Mouse (Mus musculus): ENCODE measurements around the gene Cd79b.

Gene Cd79b

DNA sequence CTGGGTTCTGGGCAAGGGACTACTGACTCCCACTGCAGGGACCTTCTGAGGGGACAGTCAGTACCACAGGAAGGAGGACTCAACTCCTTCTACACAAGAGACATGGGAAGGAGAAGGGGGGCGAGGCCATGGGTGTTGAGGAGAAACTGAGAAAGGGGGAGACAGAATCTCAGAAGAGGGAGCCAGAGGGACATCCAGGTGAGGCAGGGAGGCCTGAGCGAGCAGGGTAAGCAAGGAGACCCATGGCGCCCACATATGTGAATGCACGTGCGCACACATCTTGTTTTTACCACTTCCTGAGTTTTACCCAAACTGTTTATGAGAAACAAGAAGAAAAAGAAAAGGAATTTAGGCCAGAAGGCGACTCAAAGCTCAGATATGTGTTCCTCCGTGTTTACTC is 3.2 kb upstream of the Cd79b start:
- no peak for DNase-seq

DNA sequence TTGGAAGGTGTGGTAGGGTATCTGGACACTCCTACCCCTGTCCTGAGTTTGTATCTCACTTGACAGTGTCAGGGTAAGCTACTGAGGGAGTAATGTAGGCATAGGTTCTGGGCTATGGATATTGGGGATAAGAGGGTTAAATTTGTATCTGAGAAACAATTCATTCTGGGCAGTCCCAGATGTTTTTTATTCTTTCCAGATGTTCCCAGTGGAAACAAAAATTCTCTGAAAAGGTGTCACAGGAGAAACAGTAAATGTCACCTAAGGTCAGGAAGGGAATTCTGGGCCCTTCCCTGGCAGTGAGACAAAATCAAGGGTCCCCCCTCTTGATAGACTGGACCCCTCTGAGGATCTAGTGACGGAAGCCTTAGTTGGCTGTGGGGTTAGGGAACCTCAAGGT is 1.9 kb upstream of the Cd79b start:
- DNase-seq = no peak

DNA sequence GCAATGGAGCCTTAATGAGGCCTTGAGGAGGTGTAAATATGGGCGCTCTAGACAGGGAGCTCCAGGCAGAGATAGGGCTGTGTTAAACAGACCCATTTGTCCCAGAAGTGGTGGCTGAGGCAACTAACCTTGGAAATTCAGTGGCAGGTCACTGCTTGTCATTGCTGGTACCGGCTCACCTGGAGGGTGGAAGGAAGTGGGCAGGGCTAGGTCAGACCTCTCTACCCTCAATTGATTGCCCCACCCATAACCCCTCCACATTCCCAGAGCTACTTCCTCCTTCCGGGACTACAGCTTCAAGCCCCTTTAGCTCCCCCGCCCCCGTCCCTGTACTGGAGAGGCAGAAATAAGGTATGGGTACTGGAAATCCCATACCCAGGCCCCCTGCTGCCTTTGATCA is 1.0 kb downstream of the Cd79b start:
- no peak for DNase-seq

DNA sequence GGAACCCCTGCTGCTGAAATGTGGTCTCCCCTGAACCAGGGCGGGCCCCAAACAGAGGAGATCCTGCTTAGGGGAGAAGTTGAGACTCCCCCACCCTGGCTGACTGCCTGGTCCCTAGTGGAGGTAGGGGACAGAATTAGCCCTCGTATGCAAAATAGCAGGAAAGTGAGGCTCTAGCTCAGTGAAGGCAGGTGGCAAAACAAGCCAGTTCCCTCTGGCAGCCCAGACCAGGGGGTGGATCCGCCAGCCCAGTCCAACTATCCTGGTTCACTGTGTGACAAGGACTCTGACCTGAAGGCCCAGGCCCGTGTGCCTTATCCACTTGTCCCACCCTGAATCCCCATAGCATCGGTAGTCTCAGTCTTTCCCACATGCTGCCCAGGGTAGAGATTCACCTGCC is 4.4 kb downstream of the Cd79b start:
- no peak for DNase-seq

DNA sequence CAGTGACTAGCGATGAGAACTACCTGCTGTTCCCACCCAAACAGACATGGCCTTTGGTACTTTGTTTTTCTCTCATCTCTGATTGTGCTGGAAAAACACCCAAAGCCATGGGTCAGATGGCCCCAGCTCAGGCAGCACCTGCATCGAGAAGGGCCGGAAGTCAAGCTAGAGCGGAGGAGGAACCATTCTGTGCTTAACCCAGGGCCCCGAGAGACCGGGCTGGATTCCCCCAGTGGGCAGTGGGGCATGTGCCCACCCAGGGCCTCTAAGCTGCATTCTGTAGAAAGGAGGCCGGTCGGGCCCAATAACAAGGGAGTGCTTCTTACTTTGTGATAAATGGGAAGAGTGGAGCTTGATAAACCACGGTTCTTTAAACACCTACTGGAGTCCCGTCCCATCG is 6.4 kb downstream of the Cd79b start:
- DNase-seq = no peak

DNA sequence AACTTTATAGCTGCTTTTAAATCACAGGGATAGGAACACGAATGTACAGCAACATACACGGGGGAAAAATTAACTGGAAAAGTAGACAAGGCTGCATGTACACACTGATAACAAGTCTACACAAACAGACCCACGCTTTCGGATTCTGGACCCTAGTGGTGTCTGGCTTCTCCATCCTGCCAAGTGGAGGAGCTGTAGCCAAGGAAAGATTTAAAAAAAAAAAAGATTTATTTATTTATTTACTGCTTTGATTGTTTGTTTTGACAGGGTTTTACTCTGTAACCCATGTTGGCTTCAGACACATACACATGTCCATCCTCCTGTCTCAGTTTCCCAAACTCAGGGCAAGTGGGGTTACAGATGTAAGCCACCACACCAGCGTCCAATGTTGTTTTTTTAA is 7.1 kb downstream of the Cd79b start:
- no peak for DNase-seq

DNA sequence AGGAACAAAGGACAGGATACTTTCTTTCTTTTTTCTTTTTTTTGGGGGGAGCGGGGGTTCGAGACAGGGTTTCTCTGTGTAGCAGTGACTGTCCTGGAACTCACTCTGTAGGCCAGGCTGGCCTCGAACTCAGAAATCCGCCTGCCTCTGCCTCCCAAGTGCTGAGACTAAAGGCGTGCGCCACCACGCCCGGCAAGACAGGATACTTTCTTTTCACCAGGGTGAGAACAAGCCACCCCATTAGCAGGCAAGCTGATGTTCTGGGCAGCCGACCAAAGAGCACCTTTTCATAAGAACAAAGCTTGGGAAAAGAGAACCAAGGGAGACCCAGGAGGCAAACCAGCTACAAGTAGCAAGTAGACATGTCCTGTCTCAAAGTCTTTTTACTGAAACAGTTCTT is 7.8 kb downstream of the Cd79b start:
- DNase-seq = no peak

DNA sequence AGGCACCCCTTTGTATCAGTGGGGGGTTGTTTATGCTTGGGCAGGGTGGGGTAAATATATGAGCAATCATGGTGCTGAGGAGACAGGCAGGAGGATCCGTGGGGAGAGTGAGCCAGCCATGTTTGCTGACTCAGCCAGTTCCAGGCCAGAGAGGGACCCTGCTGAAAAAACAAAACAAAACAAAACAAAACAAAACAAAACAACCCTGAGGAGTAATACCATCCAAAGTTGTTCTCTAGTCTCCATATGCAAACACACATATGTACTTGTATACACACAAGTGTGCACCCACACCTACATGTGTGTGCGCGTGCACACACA is 8.5 kb downstream of the Cd79b start:
- DNase-seq = no peak

DNA sequence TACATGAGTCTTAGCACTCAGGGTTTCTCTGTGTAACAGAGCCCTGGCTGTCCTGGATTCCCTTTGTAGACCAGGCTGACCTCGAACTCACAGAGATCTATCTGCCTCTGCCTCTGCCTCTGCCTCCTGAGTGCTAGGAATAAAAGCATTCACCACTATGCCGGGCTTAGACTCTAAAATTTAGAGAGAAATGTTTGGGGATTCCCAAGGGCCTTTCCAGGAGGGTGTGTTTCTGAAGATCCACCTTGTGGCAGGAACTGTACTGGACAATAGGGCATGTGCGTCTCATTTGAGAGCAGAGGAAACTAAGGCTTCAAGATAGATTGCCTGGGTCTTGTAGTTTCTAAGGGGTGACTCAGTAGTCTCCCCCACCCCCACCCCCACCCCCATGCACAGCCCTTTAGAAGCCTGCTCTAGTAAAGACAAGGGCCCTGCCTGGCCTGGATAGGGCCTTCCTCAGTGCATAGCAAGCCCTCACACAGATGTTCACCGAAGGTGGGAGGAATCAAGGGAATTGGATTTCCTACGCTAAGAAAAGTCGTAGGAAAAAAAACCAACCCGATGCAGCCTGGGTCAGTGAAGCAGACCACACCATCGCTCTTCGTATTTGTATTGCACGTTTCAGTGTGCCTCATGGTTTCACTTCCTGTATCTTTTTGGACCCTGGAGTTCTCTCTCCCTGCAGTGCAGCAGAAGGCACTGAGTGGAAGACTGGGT is 9.1 kb downstream of the Cd79b start:
- no peak for DNase-seq

DNA sequence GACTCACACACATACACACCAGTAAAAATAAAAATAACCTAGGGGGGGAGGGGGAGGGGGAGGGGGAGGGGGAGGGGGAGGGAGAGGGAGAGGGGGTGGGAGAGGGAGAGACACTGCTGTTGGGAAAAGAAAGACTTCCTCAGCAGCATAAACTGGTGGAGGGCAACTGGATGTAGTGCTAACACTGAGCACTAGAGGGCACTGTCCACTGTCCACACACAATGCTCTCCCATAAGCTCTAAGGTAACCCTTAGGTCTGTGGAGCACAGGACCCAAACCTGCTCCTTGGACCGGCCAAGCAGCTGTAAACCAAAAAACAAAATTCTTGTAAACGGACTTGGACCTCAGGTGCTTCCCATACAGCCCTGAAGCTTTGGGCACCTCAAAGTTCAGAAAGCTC is 11.9 kb downstream of the Cd79b start:
- DNase-seq = peak; percentile 12

DNA sequence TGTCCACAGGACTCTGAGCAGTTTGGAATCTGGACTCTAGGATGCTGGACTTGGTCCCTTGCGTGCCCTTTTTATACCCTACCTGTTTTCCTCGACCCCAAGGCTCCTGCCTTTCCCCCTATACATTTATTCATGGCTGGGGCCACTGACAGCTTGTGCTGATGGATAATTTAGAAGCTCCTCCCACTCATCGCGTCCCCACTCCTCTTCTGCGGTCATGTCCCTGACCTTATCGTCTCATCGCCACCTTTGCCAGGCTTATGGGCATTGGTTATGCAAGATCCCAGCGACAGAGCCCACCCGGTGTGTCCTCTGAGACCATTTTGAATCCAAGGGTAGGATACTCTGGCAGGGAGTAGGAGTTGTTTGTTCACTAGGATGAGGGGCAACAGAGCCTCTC is 12.8 kb downstream of the Cd79b start, which contains the start of gene Gh:
Gh (minus strand) TSS at position 101 of the 400 bp plus-strand sequence.
- DNase-seq = no peak

DNA sequence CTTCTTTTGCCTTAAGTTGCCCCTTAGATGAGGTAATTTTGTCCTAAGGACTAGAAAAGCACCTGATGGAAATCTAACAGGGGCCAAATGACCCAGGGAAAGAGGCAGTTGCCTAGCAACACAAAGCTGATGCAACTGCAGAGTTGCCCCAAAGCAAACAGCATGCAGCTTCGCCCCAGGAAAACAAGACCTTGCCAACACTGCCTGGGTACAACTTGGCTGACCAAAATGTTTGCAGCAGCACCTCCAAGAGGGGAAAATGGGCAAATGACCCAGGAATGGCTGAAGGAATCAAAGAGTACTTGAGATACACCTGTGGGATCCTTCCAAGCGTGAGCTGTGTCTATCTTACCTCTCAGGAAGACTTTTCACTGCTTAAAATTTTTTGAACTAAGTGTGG is 22.7 kb downstream of the Cd79b start:
- DNase-seq = no peak

DNA sequence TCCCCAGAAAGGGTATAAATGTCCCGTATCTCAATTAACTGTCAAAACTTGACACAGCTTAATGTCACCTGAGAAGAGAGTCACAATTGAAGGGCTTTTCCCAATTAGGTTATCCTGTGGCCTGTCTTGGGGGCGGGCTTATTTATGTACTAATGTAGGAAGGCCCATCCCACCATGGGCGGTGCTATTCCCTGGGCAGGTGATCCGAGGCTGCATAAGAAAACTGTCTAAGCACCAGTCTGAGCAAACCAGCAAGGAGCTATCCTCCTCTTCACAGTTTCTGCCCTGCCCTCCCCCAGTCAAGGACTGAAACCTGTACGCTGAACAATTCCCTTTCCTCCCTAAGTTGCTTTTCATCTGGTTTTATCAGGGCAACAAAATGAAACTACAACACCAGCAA is 24.2 kb downstream of the Cd79b start:
- DNase-seq = no peak

DNA sequence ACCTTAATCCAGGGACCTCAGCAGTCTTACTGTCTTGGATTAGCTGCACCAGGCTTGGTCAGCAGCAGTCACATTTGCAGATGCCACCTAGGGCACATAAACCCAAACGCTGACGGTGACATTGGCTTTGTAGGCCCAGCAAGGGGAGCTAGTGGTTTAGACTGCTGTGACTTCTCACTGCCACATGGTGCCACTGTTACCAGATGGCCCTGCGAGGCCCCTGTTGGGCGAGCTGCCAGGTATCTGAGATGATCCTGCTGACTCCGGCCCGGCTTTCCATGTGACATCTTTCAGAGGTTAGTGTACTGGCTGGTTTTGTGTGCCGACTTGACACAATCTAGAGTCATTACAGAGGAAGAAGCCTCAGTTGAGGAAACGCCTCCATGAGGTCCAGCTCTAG is 25.2 kb downstream of the Cd79b start:
- DNase-seq = no peak

DNA sequence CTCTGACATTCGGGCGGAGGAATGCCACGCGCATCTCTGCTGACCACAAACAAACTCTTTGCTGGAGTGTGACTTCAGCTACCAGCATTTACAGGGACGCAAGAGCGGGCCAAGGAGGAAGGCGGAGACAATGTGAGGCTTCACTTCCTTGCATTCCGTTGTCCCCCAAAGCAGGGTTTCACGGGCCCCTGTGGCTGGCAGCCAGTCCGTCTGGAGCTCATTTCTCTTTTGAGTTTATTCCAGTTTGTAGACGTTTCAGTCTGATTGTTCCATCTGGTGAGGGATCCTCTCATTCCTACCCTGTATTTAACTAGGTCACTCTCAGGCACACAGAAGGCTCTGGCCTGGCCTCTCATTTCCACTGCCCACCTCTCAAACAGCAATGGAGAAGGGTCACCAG is 27.6 kb downstream of the Cd79b start:
- no peak for DNase-seq

DNA sequence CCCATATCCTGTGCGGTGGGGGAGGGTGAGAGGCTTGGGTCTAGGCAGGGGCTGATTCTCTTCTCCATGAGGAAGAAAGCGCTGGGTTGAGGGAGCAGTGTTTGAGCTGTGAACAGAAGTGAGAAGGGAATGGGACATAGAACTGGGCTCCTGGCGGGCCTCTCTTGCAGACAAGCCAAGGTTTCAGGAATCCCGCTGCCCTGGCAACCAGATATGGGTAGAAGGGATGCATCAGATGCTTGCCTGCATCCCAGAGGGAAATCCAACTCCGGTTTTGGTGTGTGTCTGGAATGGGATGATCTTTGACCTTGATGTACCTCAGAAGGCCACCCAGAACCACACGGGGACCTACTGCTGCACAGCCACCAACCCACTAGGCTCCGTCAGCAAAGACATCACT is 28.4 kb downstream of the Cd79b start:
- no peak for DNase-seq

DNA sequence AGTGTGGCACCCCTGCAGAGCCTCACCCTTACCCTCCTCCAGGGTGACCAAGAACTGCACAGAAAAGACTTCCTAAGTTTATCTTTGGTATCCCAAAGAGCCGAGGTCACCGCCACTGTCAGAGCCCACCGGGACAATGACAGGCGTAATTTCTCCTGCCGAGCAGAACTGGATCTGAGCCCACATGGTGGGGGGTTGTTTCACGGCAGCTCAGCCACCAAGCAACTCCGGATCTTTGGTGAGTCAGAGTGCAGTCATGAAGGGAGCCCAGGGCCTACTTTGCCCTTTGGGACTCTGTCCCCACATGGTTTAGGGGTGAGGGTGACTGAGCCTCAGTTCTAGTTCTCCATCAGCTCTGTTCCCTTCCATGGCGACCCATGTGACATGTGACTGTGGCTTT is 30.4 kb downstream of the Cd79b start:
- DNase-seq = no peak

DNA sequence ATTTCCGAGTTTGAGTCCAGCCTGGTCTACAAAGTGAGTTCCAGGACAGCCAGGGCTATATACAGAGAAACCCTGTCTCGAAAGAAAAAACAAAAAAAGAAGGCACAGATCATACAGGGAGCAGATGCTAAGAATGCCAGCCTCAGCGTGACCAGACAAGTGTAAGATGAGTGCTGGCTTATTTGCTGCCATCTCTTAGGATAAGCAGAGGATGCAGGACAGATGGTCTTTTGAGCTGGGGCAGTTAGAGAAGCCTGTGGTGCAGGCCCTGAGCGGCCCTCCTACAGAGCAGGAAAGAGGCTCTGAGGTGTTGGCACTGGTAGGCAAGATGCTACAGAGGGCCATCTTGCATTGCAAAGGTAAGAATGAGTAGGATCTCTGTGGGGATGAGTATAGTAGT is 31.2 kb downstream of the Cd79b start:
- no peak for DNase-seq

DNA sequence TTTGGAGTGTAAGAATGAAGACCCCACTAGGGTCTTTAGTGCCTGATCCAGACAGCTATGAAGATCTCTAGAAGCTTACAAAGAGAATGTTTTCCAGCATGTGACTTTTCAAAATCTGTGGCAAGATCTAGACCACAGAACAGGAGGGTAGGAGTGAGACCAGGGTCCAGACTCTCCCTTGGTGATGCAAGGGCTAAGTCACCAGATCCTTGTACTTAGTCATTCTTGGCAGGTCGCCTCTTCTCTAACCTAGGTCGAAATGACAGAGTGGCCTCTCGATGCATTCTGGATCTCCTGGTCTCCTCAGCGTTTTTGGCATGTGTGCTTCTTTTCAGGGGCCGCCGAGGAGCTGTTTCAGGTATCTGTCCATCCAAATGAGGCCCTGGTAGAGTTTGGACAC is 32.1 kb downstream of the Cd79b start:
- DNase-seq = no peak

DNA sequence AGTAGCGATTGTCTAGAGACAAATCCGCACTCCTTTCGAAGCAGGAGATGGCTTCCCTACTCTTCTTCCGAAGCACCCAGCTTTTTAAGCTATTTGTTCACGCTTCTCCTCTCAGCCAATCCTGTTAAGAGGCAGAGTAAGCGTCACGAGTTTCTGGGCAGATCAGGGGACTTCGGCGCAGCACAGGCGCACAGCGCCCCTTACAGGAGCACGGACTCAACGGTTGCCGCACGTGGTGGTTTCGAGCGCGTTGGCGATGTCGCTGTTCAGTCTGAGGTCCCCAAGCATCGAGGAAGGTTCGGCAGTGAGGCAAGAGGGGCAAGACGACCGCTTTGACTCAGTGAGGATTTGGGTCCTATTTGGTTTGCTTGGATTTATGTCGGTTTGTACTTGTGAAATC is 38.1 kb downstream of the Cd79b start, which contains the start of gene Tcam1:
Tcam1 (plus strand) TSS at position 219 of the 400 bp plus-strand sequence.
- peak; percentile 92 for DNase-seq

DNA sequence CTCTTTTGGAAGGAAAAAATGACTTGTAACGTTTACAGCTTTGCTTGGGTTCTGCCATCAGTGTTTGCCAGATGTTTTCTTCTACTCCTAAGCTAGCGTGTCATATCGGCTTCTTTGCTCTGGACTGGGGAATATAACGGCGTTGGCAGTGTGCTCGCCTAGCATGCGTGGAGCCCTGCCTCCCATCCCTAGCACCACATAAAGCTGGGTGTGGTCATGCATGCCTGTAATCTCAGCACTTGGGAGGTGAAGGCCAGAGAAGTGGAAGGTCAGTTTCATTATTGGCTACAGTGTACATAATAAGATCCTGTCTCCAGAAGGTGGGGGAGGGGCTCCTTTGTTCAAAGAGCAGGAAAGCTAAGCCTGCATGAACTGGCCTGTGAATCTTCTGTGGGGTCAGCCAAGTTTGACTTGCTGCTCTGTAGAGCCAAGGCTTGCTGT is 39.6 kb downstream of the Cd79b start:
- DNase-seq = no peak

DNA sequence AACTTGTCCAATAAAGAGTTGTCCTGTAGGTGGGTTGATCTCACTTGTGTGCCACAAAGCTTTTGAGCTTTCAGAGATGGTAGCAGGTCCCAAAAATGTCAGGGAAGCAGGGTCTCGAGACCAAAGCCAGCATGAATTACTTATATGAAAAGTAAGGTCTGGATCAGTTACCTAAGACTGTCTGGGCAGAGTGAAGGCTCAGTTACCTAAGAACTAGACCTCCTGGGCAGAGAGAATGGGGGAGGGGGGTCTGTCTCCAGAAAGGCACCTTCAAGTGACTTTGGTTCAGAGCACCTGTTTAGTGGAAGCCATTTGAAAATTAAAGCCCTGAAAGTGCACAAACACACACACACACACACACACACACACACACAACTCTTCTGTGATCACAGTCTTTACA is 40.2 kb downstream of the Cd79b start:
- DNase-seq = no peak

DNA sequence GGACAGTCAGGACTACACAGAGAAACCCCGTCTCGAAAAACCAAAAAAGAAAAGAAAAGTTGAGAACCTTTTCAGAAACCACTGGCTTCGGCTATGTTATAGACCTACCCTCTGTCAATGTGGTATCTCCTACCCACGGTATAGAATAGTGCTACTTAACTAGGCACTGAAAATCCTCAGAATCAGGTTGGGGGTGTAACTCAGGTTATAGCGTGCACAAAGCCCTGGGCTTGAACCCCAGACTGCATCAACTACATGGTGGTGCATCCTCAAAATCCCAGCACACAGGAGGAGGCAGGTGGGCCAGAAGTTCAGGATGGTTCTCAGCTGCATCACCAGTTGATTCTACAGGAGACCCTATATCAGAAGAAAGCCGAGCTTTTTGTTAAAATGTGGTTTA is 40.8 kb downstream of the Cd79b start:
- DNase-seq = no peak

DNA sequence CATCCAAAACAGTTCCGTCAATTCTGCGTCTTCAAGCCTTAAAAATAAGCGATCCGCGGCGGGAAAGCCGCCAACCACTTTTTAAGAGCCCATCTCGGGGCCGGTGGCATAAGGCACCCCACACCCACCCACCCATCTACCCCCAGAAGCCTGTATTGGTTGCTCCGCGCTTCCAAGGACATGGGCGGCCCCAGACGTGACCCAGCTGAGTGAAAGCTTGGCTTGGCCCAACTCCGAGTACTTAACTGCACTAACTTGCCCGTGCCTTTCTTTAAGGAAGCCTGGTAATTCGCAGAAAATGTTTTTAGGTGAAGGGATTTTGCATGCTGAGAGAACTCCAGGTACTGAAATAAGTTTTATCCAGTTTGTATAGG is 41.3 kb downstream of the Cd79b start:
- no peak for DNase-seq

DNA sequence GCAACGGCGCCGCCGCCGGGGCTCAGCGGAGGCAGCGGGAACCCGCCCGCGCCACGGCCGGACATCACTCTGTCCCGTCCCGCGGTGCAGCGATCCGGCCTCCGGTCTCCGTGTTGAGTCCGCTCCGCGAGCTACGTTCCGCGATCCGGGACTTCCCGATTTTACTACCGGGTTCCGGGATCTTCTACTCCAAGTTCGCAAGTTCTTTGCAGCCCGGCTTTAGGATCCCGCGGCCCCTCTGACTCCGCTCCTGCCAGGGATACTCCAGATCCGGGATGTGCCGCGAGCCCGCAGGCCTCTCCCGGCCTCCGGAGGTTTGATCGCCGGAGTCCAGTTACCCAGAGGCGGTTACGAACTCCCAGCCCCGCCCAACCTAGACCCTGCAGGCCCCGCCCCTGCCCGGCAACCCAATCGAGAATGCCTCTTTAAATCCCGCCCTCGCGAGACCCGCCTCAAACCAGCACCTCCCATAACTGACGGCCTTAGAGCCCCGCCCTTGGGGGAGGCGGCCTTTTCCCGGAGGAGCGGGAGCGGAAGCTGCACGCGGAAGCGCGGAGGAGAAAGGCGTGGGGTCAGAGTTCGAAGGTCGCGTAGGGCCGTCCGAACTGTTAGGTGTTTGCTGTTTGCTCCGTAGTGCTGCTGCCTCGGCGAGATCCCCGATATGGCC is 41.8 kb downstream of the Cd79b start, which contains the start of gene Smarcd2:
Smarcd2 (minus strand) TSS at position 329 of the 667 bp plus-strand sequence.
- peak; percentile 100 for DNase-seq

All from right cerebral cortex, adult 18-20 months (tissue).